9 mouse cellular contexts compared by ENCODE assay signal in the genomic region with DNA sequence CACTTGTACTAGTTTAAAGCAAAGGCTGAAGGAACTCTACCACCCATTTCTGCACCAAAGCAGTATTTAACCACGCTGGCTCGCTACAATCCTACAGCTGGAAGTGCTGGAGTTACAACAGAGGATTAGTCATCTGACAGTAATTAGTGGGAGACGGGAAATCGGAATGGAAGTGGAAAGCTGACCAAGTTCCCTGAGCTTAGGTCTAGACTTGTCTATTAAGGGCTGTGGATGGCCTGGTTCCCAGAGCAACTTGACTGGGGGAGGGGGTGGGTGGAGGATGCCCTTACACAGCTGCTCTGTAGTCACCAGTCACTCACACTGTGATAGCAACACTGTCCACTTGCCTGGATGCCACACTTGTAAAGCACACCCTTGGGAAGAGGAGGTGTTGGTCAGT. TPM values are rescaled to one million over a fixed set of nuclear protein-coding genes. Genes with fewer than 3 reads are reported as not detected.
DNase-seq lines count a peak whose midpoint lies in the region; ATAC-seq and TF ChIP-seq lines count a peak whose summit lies in the region.
"Had no signal": no experiment of that assay in that cellular context is flagged by ENCODE, and none has a peak within 500 bp of the region (broad histone marks: within the 10 kb centered on the region; RNA-seq: fewer than 3 reads in every experiment).

No protein-coding gene starts in this region.

- TF ChIP-seq CTCF in layer of hippocampus, adult 2 months (conservative IDR thresholded peaks at IDR 0.05), result no peak

- no peak overlapping the region for H3K4me3 ChIP-seq in layer of hippocampus, adult 2 months
- no peak overlapping the region for H3K4me3 ChIP-seq in limb, embryonic 15.5 days
- H3K4me3 ChIP-seq: neural tube, embryonic 13.5 days had no signal

- H3K4me1 ChIP-seq in limb, embryonic 15.5 days, result peaks cover 17% of the 10 kb centered on the region

- ATAC-seq in limb, embryonic 15.5 days (ENCODE audit: insufficient number of reproducible peaks, low FRiP score, low TSS enrichment, low read depth), result no peak

- WGBS in limb, embryonic 15.5 days, result 9% methylated on average over 4 of the region's 4 CpGs

- no peak overlapping the region for H3K4me2 ChIP-seq in limb, embryonic 15.5 days
- H3K4me2 ChIP-seq: neural tube, embryonic 13.5 days had no signal

- no peak overlapping the region for H3K9ac ChIP-seq in limb, embryonic 15.5 days
- H3K9ac ChIP-seq: neural tube, embryonic 13.5 days had no signal

- H3K27me3 ChIP-seq in limb, embryonic 15.5 days, result no peaks in the 10 kb centered on the region
- H3K27me3 ChIP-seq: neural tube, embryonic 13.5 days had no signal

- DNase-seq in layer of hippocampus, adult 2 months (ENCODE audit: low spot score in 2 of 2), result no peak
- DNase-seq in layer of hippocampus, postnatal 25 days (ENCODE audit: extremely low spot score in 1 of 2, low spot score in 1 of 2), result no peak
- peak; percentile 74 for DNase-seq in brain, adult 2 months (ENCODE audit: low read depth, low spot score)
- peak; percentile 31 for DNase-seq in gastrocnemius, postnatal 10 days
- DNase-seq in natural killer cell, adult 2 months (ENCODE audit: low spot score in 2 of 2), result no peak
- DNase-seq in layer of hippocampus, postnatal 10 days (ENCODE audit: low spot score in 2 of 2), result no peak
- DNase-seq: layer of hippocampus, adult 9-11 months had no signal

- no peaks in the 10 kb centered on the region for H3K9me3 ChIP-seq in limb, embryonic 15.5 days
- H3K9me3 ChIP-seq: neural tube, embryonic 13.5 days had no signal

- H3K36me3 ChIP-seq in limb, embryonic 15.5 days, result peaks cover 2% of the 10 kb centered on the region; the same call in 1 of the 2 replicates

- 0 out of 2 replicates have a peak overlapping the region, but pooled peaks have one; percentile 25 for H3K27ac ChIP-seq in layer of hippocampus, adult 2 months
- peak overlapping the region; percentile 68 for H3K27ac ChIP-seq in limb, embryonic 15.5 days

RNA-seq across cellular contexts. Expression of gene Primpol, which starts 3.6 kb away (rescaled TPM):
- total RNA-seq in layer of hippocampus, adult 2 months (2021), result 1 to 10 TPM; 4.3 to 8.7 TPM
- total RNA-seq in layer of hippocampus, postnatal 25 days (2021), result 1 to 10 TPM; 3.4 to 5.8 TPM
- total RNA-seq in gastrocnemius, postnatal 10 days (2021), result 1 to 10 TPM; 5.1 TPM
- polyA plus RNA-seq in limb, embryonic 15.5 days (2015; fragmentation: Nextera tagmentation; extraction: Ambion mirVana), result 11.4 and 12.4 TPM in 2 replicates
- 1 to 10 TPM; 4.3 to 4.6 TPM for total RNA-seq in layer of hippocampus, postnatal 10 days (2021)

RNA-seq across cellular contexts. Expression of gene Casp3, which starts 3.7 kb away (rescaled TPM):
- total RNA-seq in layer of hippocampus, adult 2 months (2021), result 1 to 10 TPM; 9.1 to 10.0 TPM
- 10 to 100 TPM; 13.2 to 15.3 TPM for total RNA-seq in layer of hippocampus, postnatal 25 days (2021)
- 10 to 100 TPM; 13.1 to 18.4 TPM for total RNA-seq in gastrocnemius, postnatal 10 days (2021)
- 72.3 and 74.0 TPM in 2 replicates for polyA plus RNA-seq in limb, embryonic 15.5 days (2015; fragmentation: Nextera tagmentation; extraction: Ambion mirVana)
- 10 to 100 TPM; 59.2 to 59.7 TPM for total RNA-seq in layer of hippocampus, postnatal 10 days (2021)

Comparison
In these comparisons a context has a peak if more than half of its experiments do, and no peak if none do; other contexts are left out.
1. DNase-seq: peak in brain, adult 2 months (single experiment) and gastrocnemius, postnatal 10 days (single experiment); none in layer of hippocampus, adult 2 months (0 of 2), layer of hippocampus, postnatal 25 days (0 of 2), natural killer cell, adult 2 months (0 of 2) and layer of hippocampus, postnatal 10 days (0 of 2).